Mouse (Mus musculus) NIH3T3 (cell line): ENCODE measurements around the gene Acss2.
A peak's percentile ranks its signal among the peaks of the same experiment; 100 is the strongest.
"Not testable (repeated sequence)": the region's sequence is repeated elsewhere in the genome, so short reads cannot be mapped to it uniquely, and the experiment has no call there.

Source experiments
- DNase-seq: peaks from one replicate; pipeline ENCODE4 v3.0.0-alpha.2; 2012; ENCODE audit warnings: low read depth

Acss2 gene

DNA sequence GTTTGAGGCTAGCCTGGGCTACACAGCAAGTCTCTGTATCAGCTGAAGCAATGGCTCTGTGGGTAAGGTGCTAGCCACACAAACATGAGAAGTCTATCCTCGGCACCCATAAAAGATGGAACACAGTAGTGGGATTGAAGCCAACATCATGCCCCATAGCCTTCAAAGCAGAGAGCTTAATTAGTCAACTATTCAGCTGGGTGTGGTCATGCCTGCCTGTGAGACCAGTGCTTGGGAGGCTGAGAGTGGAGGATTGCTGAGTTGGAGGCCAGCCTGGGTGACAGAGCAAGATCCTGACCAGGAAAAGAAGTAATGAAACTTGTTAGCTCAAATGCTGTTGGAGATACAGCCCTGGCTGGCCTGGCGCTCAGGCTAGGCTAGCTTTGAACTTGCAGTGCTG, 73.1 kb downstream of the Acss2 start:
- no peak for DNase-seq

DNA sequence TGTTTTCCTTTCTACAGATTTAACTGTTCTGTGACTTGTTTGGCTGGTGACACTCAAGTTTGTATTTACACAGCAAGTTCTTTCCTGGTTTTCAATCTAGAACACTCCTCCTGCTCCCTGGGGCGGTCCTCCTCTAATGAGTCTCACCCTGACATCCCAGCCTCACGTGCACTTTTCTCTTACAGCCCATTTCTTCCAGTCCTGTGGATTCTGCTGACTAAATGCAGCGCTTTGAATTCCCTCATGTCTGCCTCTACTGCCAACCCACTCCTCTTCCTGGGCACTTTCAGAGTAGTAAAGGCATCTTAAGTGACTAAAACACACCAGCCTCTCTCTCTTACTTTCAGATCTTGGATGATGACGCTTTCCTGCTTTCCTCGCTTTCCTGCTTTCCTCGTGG, 73.9 kb downstream of the Acss2 start:
- DNase-seq: peak; percentile 53

- peak; percentile 99 for DNase-seq
Observed at GRCm38 (mm10) chr2:155592137-155592853, 74.5 kb downstream of the Acss2 start, which contains the start of gene Gss. TSS of gene Gss (minus strand) at chr2:155592810.

GRCm38 (mm10) chr2:155592854-155593283, 75.1 kb downstream of the Acss2 start:
- no peak for DNase-seq

- no peak for DNase-seq
Observed at GRCm38 (mm10) chr2:155595516-155595915, 77.8 kb downstream of the Acss2 start.

DNA sequence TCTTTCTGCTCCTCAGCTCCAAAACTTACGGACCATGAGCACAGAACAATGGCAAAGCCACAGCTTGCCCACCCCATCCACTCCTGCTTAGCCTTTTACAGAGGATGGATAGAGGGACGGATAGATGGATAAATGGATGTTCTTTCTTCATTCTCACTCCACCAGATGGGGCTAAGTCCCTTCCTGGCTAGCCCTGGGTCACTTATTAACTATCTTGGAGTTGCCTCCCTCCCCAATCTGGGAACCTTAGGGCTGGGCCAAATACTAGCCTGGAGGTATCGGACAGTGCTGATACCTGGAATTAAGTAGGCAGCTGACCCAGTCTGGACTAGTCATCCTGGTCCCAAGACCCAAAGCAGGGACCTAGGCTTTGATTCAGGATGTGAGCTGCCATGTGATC, 86.0 kb downstream of the Acss2 start:
- no peak for DNase-seq

- no peak for DNase-seq
Observed at GRCm38 (mm10) chr2:155604560-155605235, 87.0 kb downstream of the Acss2 start.

GRCm38 (mm10) chr2:155605236-155605589, 87.5 kb downstream of the Acss2 start:
- not testable (repeated sequence) for DNase-seq

DNA sequence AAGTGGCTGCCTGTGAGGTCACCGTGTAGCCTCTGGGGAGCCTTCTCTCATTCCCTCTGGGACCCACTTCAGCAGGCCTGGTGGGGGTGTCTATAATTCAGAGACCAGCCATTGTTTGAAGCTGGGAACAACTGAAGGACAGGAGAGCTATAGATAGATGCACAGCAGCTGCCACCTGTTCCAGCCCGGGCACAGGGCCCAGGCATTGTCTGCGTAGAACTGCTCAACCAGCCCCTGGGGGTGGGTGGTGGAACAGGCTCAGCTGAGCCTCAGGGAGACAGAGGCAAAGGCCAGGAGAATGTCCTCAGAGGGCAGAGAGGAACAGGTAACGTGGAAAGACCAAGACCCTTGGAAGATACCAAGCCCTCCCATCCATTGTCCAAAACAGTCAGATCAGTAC, 88.6 kb downstream of the Acss2 start:
- no peak for DNase-seq

GRCm38 (mm10) chr2:155610978-155611377, 93.2 kb downstream of the Acss2 start, which contains the start of gene Myh7b:
TSS of gene Myh7b (plus strand) at chr2:155611212.
- DNase-seq: no peak

GRCm38 (mm10) chr2:155611834-155612550, 94.2 kb downstream of the Acss2 start:
- DNase-seq: no peak

DNA sequence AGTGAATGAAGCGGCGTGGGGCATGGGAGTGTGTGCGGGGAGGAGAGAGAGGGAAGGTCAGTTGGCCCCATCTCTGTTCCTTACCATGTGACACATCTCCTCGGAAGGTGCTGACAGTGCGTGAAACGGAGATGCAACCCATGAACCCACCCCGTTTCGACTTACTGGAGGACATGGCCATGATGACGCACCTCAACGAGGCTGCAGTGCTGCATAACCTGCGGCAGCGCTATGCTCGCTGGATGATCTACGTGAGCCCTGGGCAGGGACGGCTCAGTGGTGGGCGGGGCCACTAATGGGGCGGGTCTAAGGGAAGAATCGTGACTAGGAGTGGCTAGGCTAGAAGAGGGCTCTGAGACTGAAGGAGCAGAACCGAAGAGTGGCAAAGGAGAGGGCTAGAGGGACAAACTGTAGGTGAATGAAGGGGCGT, 95.6 kb downstream of the Acss2 start:
- no peak for DNase-seq

DNA sequence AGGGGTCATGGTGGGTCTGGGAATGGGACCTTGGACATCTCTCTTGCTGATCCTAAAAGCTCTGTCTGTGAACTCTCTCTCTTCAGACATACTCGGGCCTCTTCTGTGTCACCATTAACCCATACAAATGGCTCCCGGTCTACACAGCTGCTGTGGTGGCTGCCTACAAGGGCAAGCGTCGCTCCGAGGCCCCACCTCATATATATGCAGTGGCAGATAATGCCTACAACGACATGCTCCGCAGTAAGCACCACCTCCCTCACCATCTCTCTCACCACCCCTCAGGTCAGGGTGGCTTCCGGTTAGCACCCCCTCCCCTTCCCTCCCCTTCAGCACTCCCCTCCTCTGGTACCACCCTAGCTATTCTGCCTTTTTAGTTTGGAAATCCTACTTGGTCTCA, 96.2 kb downstream of the Acss2 start:
- no peak for DNase-seq

DNA sequence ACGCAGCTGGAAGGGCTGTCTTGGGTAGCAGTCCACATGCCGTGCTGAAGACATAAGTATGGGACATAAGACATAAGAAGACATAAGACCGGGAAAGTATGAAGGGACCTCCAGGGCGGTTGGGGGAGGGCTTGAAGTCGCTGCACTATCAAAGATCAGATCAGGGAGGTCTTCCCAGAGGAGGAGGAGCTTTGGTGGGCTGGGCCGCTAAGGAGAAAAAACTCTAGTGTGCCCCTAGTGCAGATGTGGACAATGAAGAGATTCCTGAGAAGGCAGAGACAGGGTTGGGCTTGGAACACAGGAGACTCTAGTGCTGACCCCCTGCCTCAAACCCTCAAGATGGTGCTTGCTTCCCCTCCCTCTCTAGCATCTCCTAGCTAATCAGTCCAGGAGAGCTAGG, 99.2 kb downstream of the Acss2 start:
- DNase-seq: no peak

DNA sequence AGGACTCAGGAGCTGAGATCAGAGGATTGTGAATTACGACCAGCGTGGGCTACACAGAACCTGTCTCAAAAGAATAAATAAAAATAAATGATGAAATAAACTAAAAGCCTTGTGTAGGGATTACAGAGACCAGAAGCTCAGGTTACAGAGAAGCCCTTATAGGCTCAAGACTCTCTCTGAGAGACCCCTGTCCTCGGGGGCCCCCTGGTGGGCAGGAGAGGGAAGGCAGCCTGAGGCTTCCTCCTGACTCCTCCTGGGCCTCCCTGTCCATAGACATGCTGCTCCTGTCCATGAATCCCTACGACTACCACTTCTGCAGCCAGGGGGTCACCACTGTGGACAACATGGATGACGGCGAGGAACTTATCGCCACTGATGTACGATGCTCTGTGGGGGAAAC, 102.1 kb downstream of the Acss2 start:
- DNase-seq: peak; percentile 91

GRCm38 (mm10) chr2:155622606-155623005, 104.9 kb downstream of the Acss2 start:
- DNase-seq: no peak

DNA sequence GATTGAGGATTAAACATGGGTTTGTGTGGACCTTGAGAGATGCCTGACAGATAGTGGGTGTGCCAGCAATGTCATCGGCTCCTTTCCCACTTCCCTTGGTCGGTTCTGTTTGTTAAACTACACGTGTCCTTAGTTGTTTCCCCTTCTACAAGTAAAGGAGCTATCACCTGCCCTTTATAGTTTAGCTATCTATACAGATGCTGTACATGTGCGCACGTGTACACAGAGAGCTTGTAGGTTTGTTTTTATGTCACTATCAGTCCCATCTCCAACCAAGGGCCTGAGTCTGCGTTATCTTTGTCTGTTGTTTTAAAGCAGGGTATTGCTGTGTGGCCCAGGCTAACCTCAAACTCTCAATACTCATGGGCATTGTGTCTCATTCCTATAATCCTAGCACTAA, 106.2 kb downstream of the Acss2 start:
- no peak for DNase-seq

DNA sequence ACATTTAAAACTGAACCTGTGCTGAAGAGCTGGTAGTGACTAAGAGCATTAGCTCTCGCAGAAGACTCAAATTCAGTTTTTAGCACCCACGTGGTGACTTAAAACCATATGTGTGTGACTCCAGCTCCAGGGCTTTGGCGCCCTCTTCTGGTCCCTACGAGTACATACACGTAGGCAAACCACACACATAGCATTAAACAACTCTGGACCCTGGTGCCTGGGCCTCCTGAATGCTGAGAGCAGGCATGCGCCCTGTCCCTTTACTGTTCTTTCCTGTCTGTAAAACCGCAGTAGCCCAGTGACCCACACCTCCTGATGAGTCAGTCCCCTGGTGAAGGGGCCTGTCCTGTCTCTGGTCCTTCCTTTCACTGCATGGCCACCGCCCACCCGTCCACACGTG, 107.0 kb downstream of the Acss2 start:
- peak; percentile 91 for DNase-seq

GRCm38 (mm10) chr2:155626277-155626676, 108.5 kb downstream of the Acss2 start:
- DNase-seq: no peak

GRCm38 (mm10) chr2:155627030-155627738, 109.4 kb downstream of the Acss2 start:
- DNase-seq: peak; percentile 76

GRCm38 (mm10) chr2:155628112-155628511, 110.4 kb downstream of the Acss2 start:
- DNase-seq: no peak

DNA sequence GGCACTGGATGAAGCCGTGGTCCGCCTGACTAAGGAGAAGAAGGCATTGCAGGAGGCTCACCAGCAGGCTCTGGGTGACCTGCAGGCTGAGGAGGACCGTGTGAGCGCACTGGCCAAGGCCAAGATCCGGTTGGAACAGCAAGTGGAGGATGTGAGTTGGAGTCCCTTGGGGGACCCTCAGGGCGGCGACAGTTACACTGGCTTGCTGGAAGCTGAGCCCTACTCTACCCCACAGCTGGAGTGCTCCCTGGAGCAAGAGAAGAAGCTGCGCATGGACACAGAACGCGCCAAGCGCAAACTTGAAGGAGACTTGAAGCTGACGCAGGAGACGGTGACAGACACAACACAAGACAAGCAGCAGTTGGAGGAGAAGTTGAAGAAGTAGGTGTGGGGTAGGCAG, 110.8 kb downstream of the Acss2 start:
- DNase-seq: no peak
